Mouse (Mus musculus): Measurements from ENCODE around the gene Grasp.

Grasp gene

DNA sequence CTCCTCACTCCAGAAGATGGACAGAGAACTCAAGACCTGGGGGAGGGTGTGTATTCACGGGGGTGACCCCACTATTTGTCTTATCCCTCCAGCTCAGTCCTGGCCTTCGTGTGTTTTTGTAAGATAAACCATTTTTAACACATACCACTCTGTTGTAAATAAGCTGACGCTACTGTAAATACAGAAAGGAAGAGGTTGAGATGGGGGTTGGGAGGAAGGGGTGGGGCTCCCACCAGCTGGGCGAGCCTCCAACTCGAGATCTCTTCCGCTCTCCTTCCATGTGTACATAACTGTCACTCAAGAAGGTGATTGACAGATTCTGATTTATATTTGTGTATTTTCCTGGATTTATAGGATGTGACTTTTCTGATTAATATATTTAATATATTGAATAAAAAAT, 50.4 kb downstream of the Grasp start:
- no peak for DNase-seq (ENCODE audit: low spot score)

DNA sequence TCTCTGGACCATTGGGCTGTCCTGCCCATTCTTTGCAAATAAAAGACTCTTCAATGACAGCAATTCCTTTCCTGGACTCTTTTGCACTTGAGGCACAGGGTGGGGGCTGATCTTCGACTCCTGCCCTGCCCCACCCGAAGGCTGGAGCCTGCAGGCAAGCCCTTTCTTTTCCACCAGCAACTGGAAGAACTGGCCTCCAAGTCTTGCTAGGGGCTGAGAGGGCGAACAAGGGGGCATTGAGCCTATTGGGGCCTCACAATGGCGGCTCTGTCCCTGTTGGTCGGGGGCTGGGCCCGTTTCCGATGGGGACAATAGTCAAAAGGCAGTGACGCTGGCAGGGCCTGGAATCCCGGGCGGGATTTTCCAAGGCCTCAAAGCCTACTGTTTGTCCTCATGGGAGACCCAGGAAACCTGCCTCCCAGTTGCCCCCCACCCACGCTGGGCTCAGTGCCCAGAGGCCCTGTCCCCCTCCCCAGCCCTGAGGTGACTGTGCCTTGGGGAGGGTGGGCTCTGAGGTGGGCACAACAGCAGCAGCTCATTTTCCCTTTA, 53.4 kb downstream of the Grasp start:
- no peak for DNase-seq (ENCODE audit: low spot score)

DNA sequence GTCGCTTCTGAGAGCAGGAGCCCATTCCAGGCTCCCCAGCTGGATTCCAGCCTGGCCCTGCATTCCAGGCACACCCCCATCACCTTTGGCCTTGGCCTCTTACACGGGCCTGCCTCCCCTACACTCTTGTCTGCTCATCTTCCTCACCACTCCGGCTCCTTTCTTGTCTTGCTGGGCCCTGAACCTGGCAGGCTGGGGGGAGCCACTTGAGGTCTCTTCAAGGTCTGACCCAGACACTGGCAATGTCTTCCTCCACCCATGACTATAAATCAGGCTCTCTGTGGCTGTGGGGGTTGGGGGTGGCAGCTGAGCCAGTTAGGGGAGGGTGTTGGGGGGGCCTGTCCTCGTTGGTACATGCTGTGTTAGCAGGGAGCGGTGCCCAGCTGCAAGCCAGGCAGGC, 54.6 kb downstream of the Grasp start:
- DNase-seq (ENCODE audit: low spot score) = no peak

DNA sequence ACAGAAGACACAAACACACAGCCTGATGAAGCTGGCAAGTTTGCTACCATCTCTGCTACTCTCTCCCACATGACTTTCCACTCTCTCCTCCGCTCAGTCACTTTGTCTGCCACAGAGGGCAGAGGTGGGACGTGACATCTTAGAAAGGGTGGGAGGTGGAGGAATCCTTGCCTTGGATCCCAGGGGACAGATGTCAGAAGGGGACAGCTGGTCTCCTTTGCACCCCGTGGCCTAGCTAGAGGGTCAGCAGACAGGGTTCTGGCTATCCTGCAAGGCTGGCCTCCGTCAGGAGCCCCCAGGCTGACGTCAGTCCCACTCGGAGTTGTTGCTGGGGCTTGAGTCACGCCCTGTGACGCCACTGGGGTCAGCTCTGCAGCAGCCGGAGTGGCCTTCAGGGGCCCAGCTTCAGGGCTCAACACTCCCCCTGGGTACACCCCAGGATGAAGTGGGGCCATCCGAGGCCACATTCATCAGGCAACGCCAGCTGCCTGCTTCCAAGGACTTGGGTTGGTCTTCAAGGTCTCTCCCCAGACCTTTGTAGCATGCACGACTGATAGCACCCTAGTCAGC, 55.5 kb downstream of the Grasp start:
- no peak for DNase-seq (ENCODE audit: low spot score)

Data from urinary bladder, postnatal 14 days (tissue).